Mouse (Mus musculus): ENCODE measurements at regions not wholly inside any gene's neighbourhood (a gene's known extent, or its start where the extent isn't known, plus 50 kb on each side); places are given as distances from the start of the nearest gene placed in this dataset.

GRCm38 (mm10) chr1:3121288-3121687 is 1686.4 kb upstream of the Gm37988 start:
- no peak overlapping the region for H3K9ac ChIP-seq (replicated peaks; ENCODE audit: low read length)
- no peaks in the 10 kb centered on the region for H3K4me1 ChIP-seq (ENCODE audit: insufficient read depth, low read length)
- H3K4me2 ChIP-seq (ENCODE audit: low read depth, low read length): no peak overlapping the region
- H3K9me3 ChIP-seq (ENCODE audit: low read length): no peaks in the 10 kb centered on the region
- TF ChIP-seq CTCF (IDR thresholded peaks at IDR 0.05; ENCODE audit: low read depth): no peak
- 31% methylated on average over 2 of the region's 2 CpGs for WGBS
- no peaks in the 10 kb centered on the region for H3K36me3 ChIP-seq (ENCODE audit: insufficient read depth, low read length)
- DNase-seq (ENCODE audit: low spot score) (peak; percentile 59), ATAC-seq (no peak)
- no peak overlapping the region for H3K4me3 ChIP-seq (ENCODE audit: low read length)
- no peaks in the 10 kb centered on the region for H3K27me3 ChIP-seq (ENCODE audit: insufficient read depth, low read length)
- H3K27ac ChIP-seq: no peak overlapping the region

GRCm38 (mm10) chr1:3121745-3122144 is 1685.9 kb upstream of the Gm37988 start:
- ATAC-seq: no peak
- H3K27ac ChIP-seq: no peak overlapping the region
- no peak for TF ChIP-seq CTCF (IDR thresholded peaks at IDR 0.05; ENCODE audit: low read depth)

More at GRCm38 (mm10) chr1:3121745-3122144, 1685.9 kb upstream of the Gm37988 start:
- Histone ChIP-seq H3K36me3 (ENCODE audit: insufficient read depth, low read length) (no peaks in the 10 kb centered on the region), H3K4me1 (ENCODE audit: insufficient read depth, low read length) (no peaks in the 10 kb centered on the region), H3K27me3 (ENCODE audit: insufficient read depth, low read length) (no peaks in the 10 kb centered on the region), H3K9me3 (ENCODE audit: low read length) (no peaks in the 10 kb centered on the region), H3K9ac (replicated peaks; ENCODE audit: low read length) (no peak overlapping the region), H3K4me3 (ENCODE audit: low read length) (no peak overlapping the region), H3K4me2 (ENCODE audit: low read depth, low read length) (no peak overlapping the region)
- DNase-seq (ENCODE audit: low spot score): no peak
- 90% methylated on average over 10 of the region's 10 CpGs for WGBS
